Mouse (Mus musculus) hindbrain, embryonic 13.5 days (tissue): ENCODE data around the gene Ccdc96. TPM values are rescaled to one million over a fixed set of nuclear protein-coding genes. Genes with fewer than 3 reads are reported as not detected.

Experiments
- ATAC-seq: fragments of 200-750 bp; cut with Nextera tagmentation; 2 replicates; pipeline ENCODE4 v1.8.0; 2017; ENCODE audit warnings: moderate TSS enrichment; ENCODE audit not compliant: low FRiP score
- H3K27ac ChIP-seq: fragments of 300-500 bp; sonication (generic); 2 replicates; pipeline ENCODE4 v1.5.1; 2015; ENCODE audit warnings: inconsistent platforms, mild to moderate bottlenecking, moderate library complexity
- H3K27me3 ChIP-seq: fragments of 300-500 bp; sonication (generic); 2 replicates; pipeline ENCODE4 v1.6.1; 2015; ENCODE audit warnings: mild to moderate bottlenecking, inconsistent platforms
- H3K36me3 ChIP-seq: fragments of 300-500 bp; sonication (generic); 2 replicates; pipeline ENCODE4 v1.6.1; 2015; ENCODE audit warnings: mild to moderate bottlenecking, inconsistent platforms
- H3K4me1 ChIP-seq: fragments of 300-500 bp; sonication (generic); replicated peaks from 2 replicates; pipeline ENCODE4 v1.6.1; 2015; ENCODE audit warnings: inconsistent platforms
- H3K4me2 ChIP-seq: fragments of 300-500 bp; sonication (generic); 2 replicates; pipeline ENCODE4 v1.6.1; 2015; ENCODE audit warnings: inconsistent platforms, mild to moderate bottlenecking, moderate library complexity
- H3K4me3 ChIP-seq: fragments of 300-500 bp; sonication (generic); 2 replicates; pipeline ENCODE4 v1.5.1; 2015; ENCODE audit warnings: mild to moderate bottlenecking, inconsistent platforms
- H3K9ac ChIP-seq: fragments of 300-500 bp; sonication (generic); 2 replicates; pipeline ENCODE4 v1.6.1; 2015; ENCODE audit warnings: mild to moderate bottlenecking, inconsistent platforms
- H3K9me3 ChIP-seq: fragments of 300-500 bp; sonication (generic); 2 replicates; pipeline ENCODE4 v1.6.1; 2016; ENCODE audit warnings: inconsistent platforms
- WGBS: fragments of 180-500 bp; shearing (Covaris S2); methylation state at CpG from one replicate; pipeline ENCODE4 v1.1.7; 2015; 5-methylcytosine and 5-hydroxymethylcytosine counted together
- polyA plus RNA-seq: library from polyadenylated mRNA; unstranded; fragments of >200 nt; fragmentation: Nextera tagmentation; extraction: Ambion mirVana; gene quantifications from 2 replicates; pipeline ENCODE4 v1.2.1, GENCODE M21; 2015

The Ccdc96 gene
- polyA plus RNA-seq, 1 experiment from 2014 or later, result 4.0 TPM

DNA sequence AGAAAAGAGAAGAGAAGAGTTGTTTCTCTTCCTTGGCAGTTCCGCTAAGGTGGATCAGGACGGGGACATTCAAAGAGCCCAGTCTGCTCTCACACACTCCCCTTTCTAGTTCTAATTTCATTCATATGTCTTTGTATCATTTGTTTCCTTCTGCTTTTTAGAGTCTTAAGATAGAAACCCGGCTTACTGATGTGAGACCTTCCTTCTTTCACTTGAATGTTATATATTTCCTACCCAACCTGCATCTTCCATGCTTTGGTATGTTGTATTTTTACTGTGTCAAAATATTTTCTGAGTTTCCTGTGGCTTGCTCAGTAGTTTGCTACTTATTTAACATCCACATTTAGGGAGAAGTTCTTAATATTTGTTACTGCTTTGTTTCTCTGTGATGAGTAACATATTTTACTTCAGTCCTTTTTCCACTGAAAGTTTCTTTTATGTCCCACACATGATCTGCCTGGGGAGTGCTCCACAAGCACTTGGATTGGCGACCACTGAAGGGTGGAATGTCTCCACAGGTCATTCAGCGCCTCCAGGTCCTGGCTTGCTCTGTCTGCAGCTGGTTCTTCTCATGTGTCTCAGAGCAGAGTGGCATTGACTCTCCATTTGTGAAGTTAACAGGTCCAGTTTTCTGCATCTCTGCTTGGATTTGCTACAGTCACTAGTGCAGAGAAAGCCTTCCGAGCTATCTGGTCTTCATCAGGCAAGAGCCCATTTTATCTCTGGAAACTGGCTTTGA, 51.2 kb downstream of the Ccdc96 start:
- no peak overlapping the region for H3K9ac ChIP-seq
- no peaks in the 10 kb centered on the region for H3K9me3 ChIP-seq
- H3K4me3 ChIP-seq, result no peak overlapping the region
- H3K4me1 ChIP-seq, result peaks cover 5% of the 10 kb centered on the region
- no peaks in the 10 kb centered on the region for H3K36me3 ChIP-seq
- no peak overlapping the region for H3K27ac ChIP-seq
- no peak overlapping the region for H3K4me2 ChIP-seq
- WGBS, result 89% methylated on average over 6 of the region's 6 CpGs
- ATAC-seq, result no peak
- no peaks in the 10 kb centered on the region for H3K27me3 ChIP-seq

DNA sequence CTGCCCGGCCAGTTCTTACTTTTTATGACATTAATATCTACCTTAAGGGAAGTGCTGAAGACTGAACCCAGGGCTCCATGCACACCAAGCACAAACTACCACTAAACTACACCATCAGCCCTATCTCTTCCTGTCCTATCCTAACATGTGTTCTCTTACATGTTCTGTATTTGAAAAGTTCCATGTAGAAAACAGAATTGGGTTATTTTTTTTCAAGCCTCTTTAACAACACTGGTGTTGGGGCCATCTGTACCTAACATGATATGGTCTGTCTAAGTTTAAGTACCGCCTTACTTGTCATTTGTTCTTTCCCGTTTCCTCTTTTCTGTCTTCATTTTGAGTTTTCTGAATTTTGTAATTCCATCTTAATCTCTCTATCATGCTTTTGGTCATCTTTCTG, 52.0 kb downstream of the Ccdc96 start:
- no peak overlapping the region for H3K4me2 ChIP-seq
- H3K27ac ChIP-seq, result no peak overlapping the region
- H3K36me3 ChIP-seq, result no peaks in the 10 kb centered on the region
- no peaks in the 10 kb centered on the region for H3K9me3 ChIP-seq
- no peaks in the 10 kb centered on the region for H3K27me3 ChIP-seq
- no peaks in the 10 kb centered on the region for H3K4me1 ChIP-seq
- WGBS, result 90% methylated on average over 3 of the region's 3 CpGs
- no peak for ATAC-seq
- no peak overlapping the region for H3K4me3 ChIP-seq
- no peak overlapping the region for H3K9ac ChIP-seq

Other genes starting within 250 kb of the Ccdc96 start
- 11.7 and 12.6 TPM in 2 replicates for gene Sorcs2, start 86.4 kb upstream of the Ccdc96 start, polyA plus RNA-seq
- 45.4 and 45.6 TPM in 2 replicates for gene Grpel1, start 19.6 kb upstream of the Ccdc96 start, polyA plus RNA-seq
- 2.7 and 2.8 TPM in 2 replicates for gene Tada2b, start 303 bp upstream of the Ccdc96 start, polyA plus RNA-seq
- 68.1 and 70.1 TPM in 2 replicates for gene Tbc1d14, start 108.7 kb downstream of the Ccdc96 start, polyA plus RNA-seq
- gene D5Ertd579e, start 211.4 kb downstream of the Ccdc96 start, polyA plus RNA-seq, result 33.6 and 34.6 TPM in 2 replicates